Mouse (Mus musculus) neural tube, embryonic 12.5 days (tissue): ENCODE data around the gene Btbd9. TPM values are rescaled to one million over a fixed set of nuclear protein-coding genes. Genes with fewer than 3 reads are reported as not detected.

Source experiments
- ATAC-seq: fragments of 200-750 bp; cut with Nextera tagmentation; 2 replicates; pipeline ENCODE4 v1.8.0; 2017; ENCODE audit warnings: low read depth, mild to moderate bottlenecking, moderate TSS enrichment, moderate library complexity; ENCODE audit not compliant: low FRiP score
- H3K27ac ChIP-seq: fragments of 300-500 bp; sonication (generic); 2 replicates; pipeline ENCODE4 v1.5.1; 2016
- H3K27me3 ChIP-seq: fragments of 300-500 bp; sonication (generic); replicated peaks from 2 replicates; pipeline ENCODE4 v1.6.1; 2016; ENCODE audit warnings: mild to moderate bottlenecking
- H3K36me3 ChIP-seq: fragments of 300-500 bp; sonication (generic); 2 replicates; pipeline ENCODE4 v1.6.1; 2016; ENCODE audit warnings: mild to moderate bottlenecking
- H3K4me1 ChIP-seq: fragments of 300-500 bp; sonication (generic); 2 replicates; pipeline ENCODE4 v1.6.1; 2016
- H3K4me2 ChIP-seq: fragments of 300-500 bp; sonication (generic); replicated peaks from 2 replicates; pipeline ENCODE4 v1.6.1; 2016; ENCODE audit warnings: mild to moderate bottlenecking
- H3K4me3 ChIP-seq: fragments of 300-500 bp; sonication (generic); 2 replicates; pipeline ENCODE4 v1.5.1; 2016
- H3K9ac ChIP-seq: fragments of 300-500 bp; sonication (generic); 2 replicates; pipeline ENCODE4 v1.6.1; 2016; ENCODE audit warnings: mild to moderate bottlenecking
- H3K9me3 ChIP-seq: fragments of 300-500 bp; sonication (generic); 2 replicates; pipeline ENCODE4 v1.6.1; 2016; ENCODE audit warnings: mild to moderate bottlenecking
- WGBS: fragments of 180-500 bp; shearing (Covaris S2); methylation state at CpG from one replicate; pipeline ENCODE4 v1.1.7; 2016; 5-methylcytosine and 5-hydroxymethylcytosine counted together
- polyA plus RNA-seq: library from polyadenylated mRNA; unstranded; fragments of >200 nt; fragmentation: Nextera tagmentation; extraction: Ambion mirVana; gene quantifications from 2 replicates; pipeline ENCODE4 v1.2.1, GENCODE M21; 2016

The Btbd9 gene
- polyA plus RNA-seq, 1 experiment from 2014 or later = 88.6 TPM

GRCm38 (mm10) chr17:30570173-30570572 is 6.1 kb downstream of the Btbd9 start:
- peaks cover 14% of the 10 kb centered on the region for H3K4me1 ChIP-seq
- H3K4me3 ChIP-seq = no peak overlapping the region
- H3K4me2 ChIP-seq = no peak overlapping the region
- ATAC-seq = no peak
- H3K27ac ChIP-seq = no peak overlapping the region
- no peaks in the 10 kb centered on the region for H3K27me3 ChIP-seq
- H3K36me3 ChIP-seq = no peaks in the 10 kb centered on the region
- H3K9ac ChIP-seq = no peak overlapping the region
- no peaks in the 10 kb centered on the region for H3K9me3 ChIP-seq
- WGBS = 51% methylated on average over 8 of the region's 8 CpGs

- no peak for ATAC-seq
- H3K27ac ChIP-seq = no peak overlapping the region
- no peak overlapping the region for H3K4me2 ChIP-seq
These were observed 7.8 kb downstream of the Btbd9 start for GRCm38 (mm10) chr17:30568473-30568872.

GRCm38 (mm10) chr17:30564971-30565370 is 11.3 kb downstream of the Btbd9 start:
- H3K27me3 ChIP-seq = no peaks in the 10 kb centered on the region
- no peaks in the 10 kb centered on the region for H3K36me3 ChIP-seq
- no peak for ATAC-seq
- H3K4me3 ChIP-seq = no peak overlapping the region
- H3K4me1 ChIP-seq = no peaks in the 10 kb centered on the region
- H3K9me3 ChIP-seq = no peaks in the 10 kb centered on the region
- H3K9ac ChIP-seq = no peak overlapping the region
- H3K27ac ChIP-seq = no peak overlapping the region
- WGBS = 87% methylated on average over 7 of the region's 7 CpGs
- H3K4me2 ChIP-seq = no peak overlapping the region

More at GRCm38 (mm10) chr17:30568473-30568872, 7.8 kb downstream of the Btbd9 start:
- Histone ChIP-seq H3K9ac (no peak overlapping the region), H3K9me3 (no peaks in the 10 kb centered on the region), H3K27me3 (no peaks in the 10 kb centered on the region), H3K36me3 (no peaks in the 10 kb centered on the region), H3K4me1 (no peaks in the 10 kb centered on the region), H3K4me3 (no peak overlapping the region)

GRCm38 (mm10) chr17:30564407-30564806 is 11.9 kb downstream of the Btbd9 start:
- Histone ChIP-seq H3K27me3 (no peaks in the 10 kb centered on the region), H3K4me1 (no peaks in the 10 kb centered on the region), H3K4me3 (no peak overlapping the region), H3K27ac (no peak overlapping the region), H3K4me2 (no peak overlapping the region), H3K36me3 (no peaks in the 10 kb centered on the region), H3K9ac (no peak overlapping the region), H3K9me3 (no peaks in the 10 kb centered on the region)
- 92% methylated on average over 3 of the region's 3 CpGs for WGBS
- ATAC-seq = no peak

- Histone ChIP-seq H3K9ac (no peak overlapping the region), H3K27ac (no peak overlapping the region), H3K4me2 (no peak overlapping the region), H3K4me1 (no peaks in the 10 kb centered on the region), H3K36me3 (no peaks in the 10 kb centered on the region), H3K27me3 (no peaks in the 10 kb centered on the region), H3K4me3 (no peak overlapping the region), H3K9me3 (no peaks in the 10 kb centered on the region)
- 82% methylated on average over 6 of the region's 6 CpGs for WGBS
- no peak for ATAC-seq
These were observed 12.7 kb downstream of the Btbd9 start for GRCm38 (mm10) chr17:30563484-30564075.

GRCm38 (mm10) chr17:30562770-30563169 is 13.5 kb downstream of the Btbd9 start:
- Histone ChIP-seq H3K9ac (no peak overlapping the region), H3K27ac (no peak overlapping the region), H3K9me3 (no peaks in the 10 kb centered on the region), H3K4me2 (no peak overlapping the region), H3K36me3 (no peaks in the 10 kb centered on the region), H3K4me3 (no peak overlapping the region), H3K27me3 (no peaks in the 10 kb centered on the region), H3K4me1 (no peaks in the 10 kb centered on the region)
- WGBS = 92% methylated on average over 2 of the region's 2 CpGs
- no peak for ATAC-seq

GRCm38 (mm10) chr17:30559536-30559935 is 16.8 kb downstream of the Btbd9 start:
- Histone ChIP-seq H3K27ac (no peak overlapping the region), H3K36me3 (no peaks in the 10 kb centered on the region), H3K9me3 (no peaks in the 10 kb centered on the region), H3K4me1 (no peaks in the 10 kb centered on the region), H3K4me3 (no peak overlapping the region), H3K9ac (no peak overlapping the region), H3K4me2 (no peak overlapping the region), H3K27me3 (no peaks in the 10 kb centered on the region)
- 62% methylated on average over 3 of the region's 3 CpGs for WGBS
- no peak for ATAC-seq

- Histone ChIP-seq H3K36me3 (no peaks in the 10 kb centered on the region), H3K9me3 (no peaks in the 10 kb centered on the region)
- WGBS = 81% methylated on average over 2 of the region's 2 CpGs
These were observed 17.7 kb downstream of the Btbd9 start for GRCm38 (mm10) chr17:30558623-30559022.

GRCm38 (mm10) chr17:30556512-30556911 is 19.8 kb downstream of the Btbd9 start:
- 94% methylated on average over 3 of the region's 3 CpGs for WGBS
- ATAC-seq = no peak
- no peak overlapping the region for H3K4me2 ChIP-seq

More at GRCm38 (mm10) chr17:30558623-30559022, 17.7 kb downstream of the Btbd9 start:
- Histone ChIP-seq H3K27me3 (no peaks in the 10 kb centered on the region), H3K4me1 (no peaks in the 10 kb centered on the region), H3K27ac (no peak overlapping the region), H3K9ac (no peak overlapping the region), H3K4me2 (no peak overlapping the region), H3K4me3 (no peak overlapping the region)
- no peak for ATAC-seq

GRCm38 (mm10) chr17:30553027-30553937 is 23.0 kb downstream of the Btbd9 start:
- 84% methylated on average over 4 of the region's 4 CpGs for WGBS
- no peak overlapping the region for H3K27ac ChIP-seq
- H3K4me3 ChIP-seq = no peak overlapping the region
- H3K9ac ChIP-seq = no peak overlapping the region
- H3K4me2 ChIP-seq = no peak overlapping the region
- ATAC-seq = no peak
- H3K4me1 ChIP-seq = no peaks in the 10 kb centered on the region
- H3K36me3 ChIP-seq = no peaks in the 10 kb centered on the region
- H3K9me3 ChIP-seq = no peaks in the 10 kb centered on the region
- H3K27me3 ChIP-seq = no peaks in the 10 kb centered on the region

More at GRCm38 (mm10) chr17:30556512-30556911, 19.8 kb downstream of the Btbd9 start:
- Histone ChIP-seq H3K27ac (no peak overlapping the region), H3K9ac (no peak overlapping the region), H3K4me3 (no peak overlapping the region), H3K36me3 (no peaks in the 10 kb centered on the region), H3K4me1 (no peaks in the 10 kb centered on the region), H3K27me3 (no peaks in the 10 kb centered on the region), H3K9me3 (no peaks in the 10 kb centered on the region)

- no peak overlapping the region for H3K4me3 ChIP-seq
- H3K4me1 ChIP-seq = peaks cover 5% of the 10 kb centered on the region; the same call in 1 of the 2 replicates
- WGBS = 34% methylated on average over 1 of the region's 1 CpGs
- no peak overlapping the region for H3K4me2 ChIP-seq
- no peaks in the 10 kb centered on the region for H3K27me3 ChIP-seq
- H3K9me3 ChIP-seq = no peaks in the 10 kb centered on the region
- ATAC-seq = no peak
- H3K27ac ChIP-seq = no peak overlapping the region
- no peak overlapping the region for H3K9ac ChIP-seq
- no peaks in the 10 kb centered on the region for H3K36me3 ChIP-seq
These were observed 25.5 kb downstream of the Btbd9 start for GRCm38 (mm10) chr17:30550774-30551107.

GRCm38 (mm10) chr17:30549899-30550773 is 26.2 kb downstream of the Btbd9 start:
- Histone ChIP-seq H3K4me3 (no peak overlapping the region), H3K27me3 (no peaks in the 10 kb centered on the region), H3K4me2 (no peak overlapping the region), H3K9ac (no peak overlapping the region), H3K36me3 (no peaks in the 10 kb centered on the region), H3K27ac (no peak overlapping the region), H3K4me1 (peaks cover 5% of the 10 kb centered on the region; the same call in 1 of the 2 replicates), H3K9me3 (no peaks in the 10 kb centered on the region)
- ATAC-seq = no peak
- WGBS = 49% methylated on average over 9 of the region's 9 CpGs
